Mouse (Mus musculus) heart, postnatal 0 days (tissue): ENCODE measurements at regions not wholly inside any gene's neighbourhood (a gene's known extent, or its start where the extent isn't known, plus 50 kb on each side); places are given as distances from the start of the nearest gene placed in this dataset.

Experiments used
- CTCF ChIP-seq: IDR thresholded peaks from 2 replicates; pipeline ENCODE4 v1.5.1; 2016; ENCODE audit warnings: antibody characterized with exemption, control low read depth, low read depth
- EP300 ChIP-seq: IDR thresholded peaks from 2 replicates; pipeline ENCODE4 v1.6.1; 2016; ENCODE audit warnings: antibody characterized with exemption, low read depth

- TF ChIP-seq EP300 (no peak), CTCF (no peak)
These were observed 140.4 kb upstream of the Stx16 start for GRCm38 (mm10) chr2:173935706-173936105.
